Mouse (Mus musculus) intestine, embryonic 14.5 days (tissue): Measurements from ENCODE around the gene Itgb3. TPM values are rescaled to one million over a fixed set of nuclear protein-coding genes. Genes with fewer than 3 reads are reported as not detected.

Source experiments
- ATAC-seq: fragments of 200-750 bp; cut with Nextera tagmentation; replicated peaks from 2 replicates; pipeline ENCODE4 v1.8.0; 2017; ENCODE audit warnings: low read depth, moderate number of reproducible peaks, moderate TSS enrichment, moderate library complexity; ENCODE audit not compliant: low FRiP score, low TSS enrichment
- DNase-seq: peaks from one replicate; pipeline ENCODE4 v3.0.0-alpha.2; 2018; ENCODE audit warnings: low spot score
- H3K27ac ChIP-seq: fragments of 300-500 bp; sonication (generic); 2 replicates; pipeline ENCODE4 v1.5.1; 2014; ENCODE audit warnings: low read depth, mild to moderate bottlenecking, control low read depth
- H3K27me3 ChIP-seq: fragments of 300-500 bp; sonication (generic); replicated peaks from 2 replicates; pipeline ENCODE4 v1.6.1; 2014; ENCODE audit warnings: low read length, control low read depth; ENCODE audit not compliant: control insufficient read depth, insufficient read depth
- H3K36me3 ChIP-seq: fragments of 300-500 bp; sonication (generic); 2 replicates; pipeline ENCODE4 v1.6.1; 2014; ENCODE audit warnings: low read length, control low read depth; ENCODE audit not compliant: control insufficient read depth, insufficient read depth
- H3K4me1 ChIP-seq: fragments of 300-500 bp; sonication (generic); replicated peaks from 2 replicates; pipeline ENCODE4 v1.6.1; 2014; ENCODE audit warnings: low read length, control low read depth, mixed read lengths; ENCODE audit not compliant: control insufficient read depth, insufficient read depth
- H3K4me2 ChIP-seq: fragments of 300-500 bp; sonication (generic); 2 replicates; pipeline ENCODE4 v1.6.1; 2014; ENCODE audit warnings: low read length
- H3K4me3 ChIP-seq: fragments of 300-500 bp; sonication (generic); 2 replicates; pipeline ENCODE4 v1.5.1; 2014; ENCODE audit warnings: low read depth, low read length, control low read depth, mixed read lengths
- H3K9ac ChIP-seq: fragments of 300-500 bp; sonication (generic); 2 replicates; pipeline ENCODE4 v1.6.1; 2014; ENCODE audit warnings: mild to moderate bottlenecking, low read length
- H3K9me3 ChIP-seq: fragments of 300-500 bp; sonication (generic); 2 replicates; pipeline ENCODE4 v1.6.1; 2016; ENCODE audit warnings: low read length, control low read depth; ENCODE audit not compliant: control insufficient read depth
- WGBS: fragments of 180-500 bp; shearing (Covaris S2); extraction: QIAGEN DNeasy Blood & Tissue Kit; methylation state at CpG from one replicate; pipeline ENCODE4 v1.1.7; 2014; 5-methylcytosine and 5-hydroxymethylcytosine counted together
- polyA plus RNA-seq: library from polyadenylated mRNA; unstranded; fragments of >200 nt; fragmentation: Nextera tagmentation; extraction: Ambion mirVana; gene quantifications from 2 replicates; pipeline ENCODE4 v1.2.1, GENCODE M21; 2014

The Itgb3 gene
- polyA plus RNA-seq, 1 experiment from 2014 or later, result 3.3 TPM

DNA sequence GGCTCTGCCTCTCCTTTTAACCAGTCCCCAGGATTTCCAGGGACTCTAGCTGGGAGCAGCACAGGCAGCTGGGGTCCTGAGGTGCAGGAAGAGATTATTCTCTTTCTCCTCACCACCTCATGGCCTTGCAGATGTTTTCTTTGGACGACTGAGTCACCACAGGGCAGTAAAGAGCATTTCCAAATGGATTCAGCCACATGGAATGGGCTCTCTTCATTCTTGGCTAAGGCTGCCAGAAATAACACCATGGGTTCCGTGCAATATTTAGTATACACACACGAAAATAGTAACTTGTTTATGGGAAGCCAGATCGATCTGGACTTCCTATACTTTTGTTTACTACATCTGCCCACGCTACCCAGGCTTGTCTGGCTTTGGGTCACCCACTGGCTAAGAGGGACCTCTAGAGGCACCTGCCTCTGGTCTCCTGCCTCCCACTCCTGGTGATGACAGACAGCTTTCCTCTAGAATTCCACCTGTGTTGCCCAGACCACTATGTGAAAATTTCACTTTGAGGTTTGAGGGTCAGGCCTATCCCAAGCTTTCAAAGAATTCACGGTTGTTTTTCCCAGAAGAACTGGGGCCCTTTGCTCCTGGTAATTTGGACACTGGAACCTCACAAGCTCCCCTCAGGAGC is 55.6 kb downstream of the Itgb3 start:
- no peak overlapping the region for H3K27ac ChIP-seq
- ATAC-seq (no peak), DNase-seq (no peak)
- no peak overlapping the region for H3K4me3 ChIP-seq
- no peak overlapping the region for H3K4me2 ChIP-seq
- no peaks in the 10 kb centered on the region for H3K4me1 ChIP-seq
- no peaks in the 10 kb centered on the region for H3K36me3 ChIP-seq
- no peaks in the 10 kb centered on the region for H3K27me3 ChIP-seq
- H3K9me3 ChIP-seq, result peaks cover 3% of the 10 kb centered on the region; the same call in 1 of the 2 replicates
- no peak overlapping the region for H3K9ac ChIP-seq
- WGBS, result 66% methylated on average over 6 of the region's 6 CpGs

DNA sequence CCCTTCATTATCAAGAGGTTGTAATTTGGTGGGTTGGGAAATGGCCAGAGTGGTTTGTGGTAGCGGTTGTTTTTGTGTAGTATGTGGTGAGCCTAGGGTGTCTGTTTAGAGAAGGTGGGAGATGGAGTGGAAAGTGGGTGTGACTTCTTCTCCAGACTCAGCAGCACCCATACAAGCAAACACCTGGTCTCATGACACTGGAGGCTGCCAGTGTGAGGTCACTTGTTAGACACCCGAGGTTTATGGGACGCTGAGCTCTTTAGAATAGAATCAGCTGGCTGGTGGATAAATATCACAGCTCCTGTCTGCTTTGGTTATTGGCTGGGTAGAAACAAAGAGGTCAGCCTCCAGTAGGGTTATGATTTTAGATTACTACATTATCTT is 56.1 kb downstream of the Itgb3 start:
- no peak overlapping the region for H3K4me3 ChIP-seq
- DNase-seq, result no peak
- 73% methylated on average over 3 of the region's 3 CpGs for WGBS

DNA sequence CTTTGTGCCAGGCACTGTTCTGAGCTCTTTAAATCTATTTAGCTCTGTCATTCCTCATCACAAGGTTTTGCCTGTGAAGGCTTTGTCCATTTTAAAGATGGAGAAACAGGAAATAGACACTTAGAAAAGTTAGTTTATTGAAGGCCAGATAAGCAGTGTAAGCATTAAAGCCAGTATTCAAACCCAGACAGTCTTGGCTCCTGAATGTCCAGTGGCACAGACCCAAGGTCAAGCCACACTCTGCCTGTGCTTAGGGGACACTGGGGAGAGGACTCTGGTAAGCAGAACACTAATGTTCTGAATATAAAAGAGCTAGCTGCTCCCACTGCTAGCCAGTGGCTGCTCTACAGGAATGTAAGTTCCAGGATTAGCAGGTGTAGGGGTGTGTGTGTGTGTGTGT is 56.6 kb downstream of the Itgb3 start:
- Histone ChIP-seq H3K9ac (no peak overlapping the region), H3K9me3 (peaks cover 3% of the 10 kb centered on the region; the same call in 1 of the 2 replicates), H3K27ac (no peak overlapping the region), H3K4me3 (no peak overlapping the region), H3K36me3 (no peaks in the 10 kb centered on the region), H3K27me3 (no peaks in the 10 kb centered on the region), H3K4me1 (no peaks in the 10 kb centered on the region), H3K4me2 (no peak overlapping the region)
- DNase-seq, result no peak
- no peak for ATAC-seq

More for the DNA sequence above, 56.1 kb downstream of the Itgb3 start:
- Histone ChIP-seq H3K4me1 (no peaks in the 10 kb centered on the region), H3K9me3 (peaks cover 3% of the 10 kb centered on the region; the same call in 1 of the 2 replicates), H3K27me3 (no peaks in the 10 kb centered on the region), H3K27ac (no peak overlapping the region), H3K4me2 (no peak overlapping the region), H3K36me3 (no peaks in the 10 kb centered on the region), H3K9ac (no peak overlapping the region)
- no peak; the same call in 1 of the 2 replicates for ATAC-seq

DNA sequence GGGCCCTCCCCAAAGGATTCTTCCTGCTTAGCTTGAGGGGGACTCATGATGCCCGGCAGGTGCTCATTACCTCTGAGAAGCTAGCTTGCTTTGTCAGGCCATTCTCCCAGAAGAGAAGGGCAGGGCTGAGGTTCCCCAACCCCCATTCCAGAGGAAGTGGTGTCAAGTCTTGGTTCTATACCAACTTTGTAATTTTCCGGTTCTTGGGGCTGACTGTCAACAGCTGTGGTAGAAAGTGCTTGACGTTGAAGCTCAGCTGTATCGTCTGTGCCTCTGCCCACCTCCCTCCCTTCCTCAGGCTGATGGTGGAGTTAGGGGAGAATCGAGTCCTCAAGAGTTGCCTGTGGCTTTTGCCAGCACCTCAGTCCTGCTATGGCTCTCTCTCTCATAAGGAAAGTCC is 59.6 kb downstream of the Itgb3 start:
- 52% methylated on average over 5 of the region's 5 CpGs for WGBS
- Histone ChIP-seq H3K9ac (no peak overlapping the region), H3K4me1 (no peaks in the 10 kb centered on the region), H3K4me3 (no peak overlapping the region), H3K4me2 (no peak overlapping the region), H3K27ac (no peak overlapping the region), H3K27me3 (no peaks in the 10 kb centered on the region), H3K9me3 (no peaks in the 10 kb centered on the region), H3K36me3 (no peaks in the 10 kb centered on the region)
- DNase-seq (no peak), ATAC-seq (no peak)

DNA sequence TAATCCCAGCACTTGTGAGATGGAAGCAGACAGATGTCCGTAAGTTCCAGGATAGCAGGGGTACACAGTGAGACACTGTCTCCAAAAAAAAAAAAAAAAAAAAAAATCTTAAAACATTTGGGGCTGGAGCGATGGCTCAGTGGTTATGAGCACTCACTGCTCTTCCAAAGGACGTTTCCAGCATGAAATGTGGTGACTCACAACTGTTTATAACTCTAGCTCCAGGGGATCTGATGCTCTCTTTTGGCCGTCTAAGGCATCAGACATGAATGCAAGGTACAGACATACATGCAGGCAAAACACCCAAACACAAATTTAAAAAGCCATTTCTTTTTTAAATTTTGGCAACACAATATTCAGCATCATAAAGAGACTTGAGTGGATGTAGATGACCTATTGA is 65.6 kb downstream of the Itgb3 start:
- H3K9me3 ChIP-seq, result no peaks in the 10 kb centered on the region
- no peak for ATAC-seq
- no peaks in the 10 kb centered on the region for H3K27me3 ChIP-seq
- no peak overlapping the region for H3K27ac ChIP-seq
- H3K36me3 ChIP-seq, result no peaks in the 10 kb centered on the region
- no peak for DNase-seq
- H3K9ac ChIP-seq, result no peak overlapping the region
- H3K4me3 ChIP-seq, result no peak overlapping the region
- no peaks in the 10 kb centered on the region for H3K4me1 ChIP-seq
- no peak overlapping the region for H3K4me2 ChIP-seq
- 58% methylated on average over 4 of the region's 4 CpGs for WGBS

DNA sequence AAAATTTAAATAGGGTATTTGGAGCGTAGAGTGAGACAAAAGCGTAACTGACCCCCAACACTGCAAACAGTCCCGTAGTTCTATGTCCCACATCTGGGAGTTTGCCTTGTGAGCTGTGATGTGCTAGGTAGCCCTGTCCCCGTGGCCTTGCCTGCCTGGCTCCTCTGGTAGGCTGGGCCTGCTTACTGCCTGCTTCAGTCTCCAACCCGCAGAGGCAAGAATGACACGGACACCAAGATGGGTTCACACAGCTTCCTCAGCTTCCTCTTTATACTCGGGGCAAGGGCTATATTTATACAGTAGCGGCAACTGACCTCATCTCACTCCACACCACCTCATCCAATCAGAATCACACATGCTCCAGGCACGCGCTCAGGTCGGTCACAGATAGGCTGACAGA is 67.0 kb downstream of the Itgb3 start:
- H3K4me1 ChIP-seq, result no peaks in the 10 kb centered on the region
- DNase-seq (no peak), ATAC-seq (no peak)
- no peak overlapping the region for H3K9ac ChIP-seq
- no peaks in the 10 kb centered on the region for H3K9me3 ChIP-seq
- no peak overlapping the region for H3K4me3 ChIP-seq
- H3K27me3 ChIP-seq, result no peaks in the 10 kb centered on the region
- 93% methylated on average over 11 of the region's 11 CpGs for WGBS
- H3K4me2 ChIP-seq, result no peak overlapping the region
- no peak overlapping the region for H3K27ac ChIP-seq
- H3K36me3 ChIP-seq, result no peaks in the 10 kb centered on the region

DNA sequence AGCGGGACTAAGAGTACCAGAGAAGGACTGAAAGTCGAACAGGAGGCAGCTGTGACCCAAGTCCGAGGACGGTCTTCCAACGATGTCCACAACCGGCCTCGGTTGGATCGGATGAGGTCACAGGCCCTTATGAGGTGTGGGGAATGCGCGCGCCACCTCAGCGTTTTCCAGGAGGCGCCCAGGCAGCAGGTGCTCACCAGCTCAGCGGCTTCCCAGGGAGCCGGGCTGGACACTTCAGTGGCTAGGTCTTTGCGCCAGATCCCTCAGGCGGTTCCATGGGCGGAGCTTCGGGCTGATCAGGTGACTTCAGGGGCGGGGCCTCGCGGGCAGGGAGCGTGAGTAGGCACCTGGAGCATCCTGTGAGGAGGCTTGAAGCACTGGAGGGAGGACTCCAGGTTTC is 77.7 kb downstream of the Itgb3 start, which contains the start of gene Gm11639:
Gene Gm11639, plus strand, starts transcription at position 160 of the 400 bp plus-strand sequence.
- Histone ChIP-seq H3K4me1 (no peaks in the 10 kb centered on the region), H3K9ac (no peak within 1 kb of the TSS), H3K9me3 (no peaks in the 10 kb centered on the region), H3K27ac (no peak within 1 kb of the TSS), H3K4me3 (no peak within 1 kb of the TSS), H3K4me2 (peak within 1 kb of the TSS; percentile 36), H3K27me3 (no peaks in the 10 kb centered on the region), H3K36me3 (no peaks in the 10 kb centered on the region)
- no peak for DNase-seq
- ATAC-seq, result peak; percentile 58; the same call in 1 of the 2 replicates
- WGBS, result 16% methylated on average over 23 of the region's 23 CpGs

DNA sequence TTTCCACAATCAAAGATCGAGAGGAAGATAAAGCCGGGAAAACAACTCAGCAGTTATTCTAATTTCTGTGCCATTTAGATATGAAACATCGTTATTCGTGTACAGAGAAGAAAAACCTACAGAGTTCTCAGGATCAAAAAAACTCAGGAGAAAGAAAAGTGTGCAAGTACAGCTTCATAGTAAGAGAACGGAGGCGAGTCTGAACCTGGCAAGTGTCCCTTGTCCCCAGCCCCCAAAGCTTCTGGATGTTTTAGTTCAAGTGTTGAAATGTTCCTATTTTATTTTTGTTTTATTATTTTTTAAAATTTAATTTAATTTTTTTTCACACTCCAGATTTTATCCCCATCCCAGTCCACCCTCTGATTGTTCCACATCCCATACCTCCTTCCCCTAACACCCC is 85.4 kb downstream of the Itgb3 start:
- Histone ChIP-seq H3K4me2 (no peak overlapping the region), H3K9ac (no peak overlapping the region), H3K36me3 (no peaks in the 10 kb centered on the region), H3K9me3 (no peaks in the 10 kb centered on the region), H3K4me1 (no peaks in the 10 kb centered on the region), H3K27me3 (no peaks in the 10 kb centered on the region), H3K4me3 (no peak overlapping the region), H3K27ac (no peak overlapping the region)
- ATAC-seq, result no peak
- DNase-seq, result no peak
- WGBS, result 89% methylated on average over 6 of the region's 6 CpGs

DNA sequence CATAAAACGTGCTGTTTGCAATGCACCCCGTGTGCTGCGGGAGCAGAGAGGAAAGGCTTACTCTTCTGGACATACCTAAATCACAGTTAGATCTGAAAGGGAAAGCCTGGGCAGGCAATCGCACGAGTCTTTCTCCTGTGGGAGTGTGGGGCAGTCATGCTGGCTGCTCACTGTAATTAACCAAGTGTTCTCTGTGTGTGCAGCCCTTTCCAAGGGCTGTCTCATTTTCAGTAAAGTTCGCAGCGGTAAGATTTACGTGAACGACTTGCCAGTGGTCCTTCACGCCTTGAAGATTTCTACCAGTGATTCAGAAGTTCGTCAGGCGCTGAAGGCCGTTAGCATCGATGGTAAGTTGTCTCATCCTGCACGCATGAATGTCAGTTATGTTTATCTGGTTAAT is 96.3 kb downstream of the Itgb3 start:
- ATAC-seq (no peak), DNase-seq (no peak)
- Histone ChIP-seq H3K27me3 (no peaks in the 10 kb centered on the region), H3K4me2 (no peak overlapping the region), H3K4me1 (no peaks in the 10 kb centered on the region), H3K36me3 (no peaks in the 10 kb centered on the region), H3K4me3 (no peak overlapping the region), H3K27ac (no peak overlapping the region), H3K9me3 (no peaks in the 10 kb centered on the region), H3K9ac (no peak overlapping the region)
- WGBS, result 56% methylated on average over 15 of the region's 15 CpGs
